Mouse (Mus musculus) spleen, postnatal 10 days (tissue): ENCODE data around the gene Zkscan7.

Source experiments
- DNase-seq, 2 experiments: peaks; one replicate each; pipeline ENCODE4 v3.0.0; 2021 to 2022; ENCODE audit warnings: low spot score in 2 of 2

The Zkscan7 gene

DNA sequence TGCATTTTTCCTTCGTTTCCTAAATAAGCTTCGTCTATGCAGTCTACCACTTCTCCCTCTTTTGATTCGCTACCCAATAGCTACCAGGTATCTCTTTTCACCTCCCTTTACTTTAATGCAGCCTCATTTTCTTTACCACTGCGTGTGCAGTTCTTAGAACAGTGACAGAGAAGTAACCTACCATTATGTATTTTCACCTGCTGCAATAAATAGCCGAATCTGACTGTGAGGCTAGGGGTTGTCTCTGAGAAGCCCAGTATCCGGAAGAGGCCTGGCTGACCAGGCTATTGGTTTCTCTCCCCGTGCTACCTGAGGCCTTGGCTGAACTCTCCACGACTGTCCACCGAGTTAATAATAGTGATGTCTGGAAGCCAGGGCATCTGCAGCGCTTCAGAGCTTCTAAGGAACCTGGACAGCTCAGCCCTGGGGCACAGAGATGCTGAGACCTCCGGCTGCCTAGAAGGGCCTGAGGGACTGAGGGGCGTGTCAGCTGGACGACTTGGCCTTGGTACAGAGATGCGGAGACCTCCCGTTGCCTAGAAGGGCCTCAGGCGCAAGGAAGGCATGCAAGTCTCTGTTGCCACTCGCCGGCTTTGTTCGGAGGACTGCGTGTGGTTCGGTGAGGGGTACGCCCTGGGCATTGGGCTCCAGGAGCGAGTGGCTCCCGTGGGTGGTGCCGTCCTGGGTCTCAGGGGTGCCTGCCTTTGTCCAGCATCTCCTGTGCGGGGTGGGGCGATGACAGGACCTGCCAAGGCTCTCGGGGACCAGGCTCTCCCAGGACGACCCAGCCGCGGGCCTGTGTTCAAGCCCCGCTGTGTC lies 17.4 kb downstream of the Zkscan7 start:
- DNase-seq: peak in 1 of 2 experiments; percentile 27

DNA sequence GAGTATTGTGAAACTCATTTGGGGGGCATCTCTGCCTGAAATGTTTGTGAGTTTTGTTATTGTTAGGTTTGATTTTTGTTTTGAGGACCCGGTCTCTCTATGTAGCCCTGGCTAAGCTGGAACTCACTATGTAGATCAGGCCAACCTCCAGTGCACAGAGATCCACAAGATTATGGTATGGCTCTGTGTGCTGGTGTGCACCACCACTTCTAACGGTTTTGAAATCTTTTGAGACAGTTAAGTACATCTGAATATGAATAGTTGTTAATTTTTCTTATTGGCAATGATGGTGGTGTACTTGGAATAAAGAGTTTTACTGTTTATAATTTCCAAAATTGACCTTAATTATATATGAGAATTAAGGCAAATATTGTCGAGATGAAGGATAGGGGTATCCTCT lies 37.0 kb downstream of the Zkscan7 start:
- no peak for DNase-seq

DNA sequence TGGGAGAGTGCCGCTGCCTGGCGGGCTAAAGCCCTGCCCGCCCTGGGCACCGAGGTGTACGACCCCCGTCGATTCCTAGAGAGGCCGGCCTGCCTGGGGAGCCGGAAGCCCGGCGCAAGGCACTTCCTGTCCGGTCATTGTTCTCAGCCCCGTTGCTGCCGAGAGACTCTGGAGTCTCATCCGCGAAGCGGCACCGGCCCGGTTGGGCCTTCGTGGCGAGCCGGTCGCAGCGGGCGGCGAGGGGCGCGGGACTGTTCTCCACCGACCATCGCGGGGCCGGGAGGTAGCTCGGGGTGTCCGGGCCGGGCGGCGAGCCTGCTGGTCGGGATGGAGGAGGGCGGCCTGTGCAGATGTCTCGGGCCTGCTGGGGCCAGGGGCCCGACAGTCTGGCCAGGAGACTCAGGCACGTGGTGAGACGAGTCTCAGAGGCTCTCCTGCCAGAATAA lies 37.5 kb downstream of the Zkscan7 start, which contains the start of gene Zfp105:
Gene Zfp105, plus strand, starts transcription at position 137 of the 446 bp plus-strand sequence.
- peak; percentile 22 to 40 for DNase-seq

DNA sequence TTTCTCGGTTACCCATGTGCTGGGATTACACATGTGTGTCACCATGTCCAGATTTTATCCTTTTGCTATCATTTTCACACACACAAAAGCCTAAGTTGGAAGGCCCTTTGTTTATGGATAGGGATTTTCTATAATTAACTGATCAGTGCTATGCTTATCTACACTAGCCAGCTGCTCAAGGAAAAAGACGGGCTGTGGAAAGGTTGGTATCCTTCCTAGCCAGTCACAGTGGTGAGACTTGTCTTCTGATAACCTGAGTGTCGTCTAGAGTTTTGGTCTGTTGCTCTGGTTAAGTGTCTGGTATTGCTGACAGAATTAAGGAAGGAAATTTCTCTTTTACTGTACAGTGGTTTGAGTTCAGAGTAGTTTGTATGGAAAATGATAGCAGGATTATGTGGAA lies 43.4 kb downstream of the Zkscan7 start:
- no peak for DNase-seq
